Mouse (Mus musculus) lung, adult 2 months (tissue): ENCODE results near the gene Bak1. TPM values are rescaled to one million over a fixed set of nuclear protein-coding genes. Genes with fewer than 3 reads are reported as not detected.

Experiments used
- DNase-seq: peaks from one replicate; pipeline ENCODE4 v3.0.0; 2022
- H3K4me1 ChIP-seq: fragments of 200-500 bp; 2 replicates; pipeline ENCODE4 v1.6.1; 2011; ENCODE audit warnings: low read length; ENCODE audit not compliant: control insufficient read depth, insufficient read depth
- H3K4me3 ChIP-seq: fragments of 200-500 bp; replicated peaks from 2 replicates; pipeline ENCODE3; 2011; ENCODE audit warnings: low read depth, mild to moderate bottlenecking, control low read depth, low read length; ENCODE audit errors: extremely low read depth
- CTCF ChIP-seq: fragments of 200-500 bp; IDR thresholded peaks from 2 replicates; pipeline ENCODE4 v1.5.1; 2011; ENCODE audit warnings: mild to moderate bottlenecking, low read length, control low read depth; ENCODE audit not compliant: insufficient read depth
- POLR2A ChIP-seq: fragments of 200-500 bp; IDR thresholded peaks from 2 replicates; pipeline ENCODE4 v1.6.1; 2011; ENCODE audit warnings: low read depth, mild to moderate bottlenecking, control low read depth, low read length, borderline replicate concordance; ENCODE audit errors: extremely low read depth
- WGBS: fragments of 180-500 bp; shearing (Covaris S2); methylation state at CpG from one replicate; pipeline ENCODE4 v1.1.7; 2018; 5-methylcytosine and 5-hydroxymethylcytosine counted together
- polyA plus RNA-seq: library from polyadenylated mRNA; depleted of rRNA; stranded (reverse); fragments of >200 nt; gene quantifications from 2 replicates; pipeline ENCODE4 v1.2.3, GENCODE M21; 2012

Gene Bak1
- polyA plus RNA-seq, 1 experiment, result 55.8 TPM

DNA sequence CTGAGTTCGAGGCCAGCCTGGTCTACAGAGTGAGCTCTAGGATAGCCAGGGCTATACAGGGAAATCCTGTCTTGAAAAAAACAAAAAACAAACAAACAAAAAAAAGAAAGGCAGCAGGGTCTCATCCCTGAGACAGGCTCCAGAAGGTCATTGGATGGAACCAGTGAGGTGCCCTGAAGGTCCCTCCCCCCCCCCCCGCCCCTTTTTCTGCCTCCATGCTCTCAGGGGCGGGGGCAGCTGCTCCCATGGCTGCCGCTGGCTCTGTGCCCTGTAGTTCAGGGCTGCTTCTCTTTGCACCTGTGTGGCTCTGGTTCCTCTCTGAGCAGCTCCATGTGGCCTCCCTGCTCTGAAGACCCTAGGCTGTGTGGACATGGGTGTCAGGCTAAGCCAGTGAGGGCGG lies 40.3 kb upstream of the Bak1 start:
- 86% methylated on average over 4 of the region's 5 CpGs for WGBS
- no peaks in the 10 kb centered on the region for H3K4me1 ChIP-seq
- H3K4me3 ChIP-seq, result no peak overlapping the region
- no peak for TF ChIP-seq CTCF
- TF ChIP-seq POLR2A, result no peak
- no peak for DNase-seq

DNA sequence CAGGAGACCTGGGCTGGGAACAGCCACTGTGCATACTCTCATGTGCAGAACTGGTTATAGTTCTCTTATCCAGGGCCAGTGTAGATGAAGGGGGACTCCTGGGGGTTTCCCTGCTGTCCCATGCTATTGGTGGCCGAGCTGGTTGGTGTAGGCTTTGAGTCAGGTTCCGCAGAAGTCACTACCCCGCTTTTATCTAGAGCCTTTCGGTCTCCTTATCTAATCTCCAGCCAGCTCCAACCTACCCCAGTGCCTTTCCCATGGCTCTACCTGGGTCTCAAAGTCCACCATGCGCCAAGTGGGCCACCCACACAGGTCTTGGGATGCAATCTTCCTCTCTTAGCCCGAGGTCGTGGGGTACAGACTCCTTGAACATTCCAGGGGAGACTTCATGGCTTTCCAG lies 37.3 kb upstream of the Bak1 start:
- 74% methylated on average over 7 of the region's 7 CpGs for WGBS
- Histone ChIP-seq H3K4me3 (no peak overlapping the region), H3K4me1 (peaks cover 4% of the 10 kb centered on the region; the same call in 1 of the 2 replicates)
- no peak for DNase-seq
- no peak for TF ChIP-seq CTCF
- no peak for TF ChIP-seq POLR2A

DNA sequence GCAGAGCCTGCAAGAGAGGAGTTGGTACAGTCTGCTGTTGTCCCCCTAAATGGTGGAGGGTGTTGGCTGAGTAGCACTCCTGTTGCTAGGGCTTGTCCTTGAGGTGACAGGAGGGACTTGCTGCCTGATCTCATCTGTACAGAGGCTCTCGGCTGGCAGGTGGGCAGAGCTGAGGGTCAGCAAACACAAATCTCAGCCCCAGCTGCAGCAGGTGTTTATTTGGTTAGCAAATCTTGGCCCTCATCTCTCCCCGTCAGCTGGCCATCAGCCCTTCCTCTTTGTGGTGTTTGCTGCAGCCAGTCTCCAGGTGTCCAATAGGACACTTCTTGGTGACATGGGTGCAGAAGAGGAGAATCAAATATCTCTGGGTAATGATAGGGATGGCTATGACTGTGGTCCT lies 35.4 kb upstream of the Bak1 start:
- DNase-seq, result no peak
- 67% methylated on average over 2 of the region's 2 CpGs for WGBS
- H3K4me1 ChIP-seq, result peaks cover 4% of the 10 kb centered on the region; the same call in 1 of the 2 replicates
- TF ChIP-seq CTCF (no peak), POLR2A (no peak)
- H3K4me3 ChIP-seq, result no peak overlapping the region

DNA sequence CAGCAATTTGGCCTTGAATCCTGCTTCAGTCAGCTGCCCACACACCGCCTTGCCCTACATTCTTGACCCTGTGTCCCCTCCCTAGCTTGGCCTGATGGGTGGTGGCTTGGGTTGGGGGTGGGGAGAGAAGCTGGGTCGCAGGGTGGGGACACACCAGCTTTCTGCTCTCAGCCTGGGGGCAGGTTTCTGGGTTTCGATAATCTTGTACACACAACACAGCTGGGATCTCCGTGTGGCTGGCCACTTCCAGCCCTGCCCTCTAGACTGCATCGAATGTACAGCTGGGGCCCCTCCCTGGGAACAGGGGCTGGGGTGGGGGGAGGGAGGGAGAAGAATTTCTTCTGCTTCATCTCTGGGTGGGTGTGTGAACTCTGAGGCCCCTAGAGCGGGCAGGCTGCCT lies 34.9 kb upstream of the Bak1 start:
- TF ChIP-seq CTCF, result no peak
- TF ChIP-seq POLR2A, result no peak
- peaks cover 6% of the 10 kb centered on the region for H3K4me1 ChIP-seq
- H3K4me3 ChIP-seq, result no peak overlapping the region
- no peak for DNase-seq
- 39% methylated on average over 6 of the region's 6 CpGs for WGBS

DNA sequence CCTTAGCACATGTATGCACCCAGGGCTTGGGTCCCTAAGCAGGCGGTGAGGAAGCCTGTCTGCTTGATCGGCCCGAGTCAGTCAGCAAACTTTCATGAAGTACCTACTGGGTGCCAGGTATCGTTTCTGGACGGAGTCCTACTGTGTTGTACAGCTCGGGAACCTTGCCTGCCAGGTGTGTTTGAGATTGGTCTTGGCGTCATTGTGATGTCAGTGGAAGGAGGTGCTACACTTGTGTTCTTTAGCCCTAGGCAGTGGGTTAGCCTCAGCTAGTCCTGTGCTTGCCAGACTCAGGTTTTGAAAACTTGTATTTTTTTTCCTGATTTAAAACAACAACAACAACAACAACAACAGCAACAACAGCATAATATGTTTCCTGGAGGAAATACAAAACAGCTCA lies 33.9 kb upstream of the Bak1 start:
- DNase-seq, result no peak
- no peak for TF ChIP-seq POLR2A
- no peak for TF ChIP-seq CTCF
- Histone ChIP-seq H3K4me1 (peaks cover 7% of the 10 kb centered on the region), H3K4me3 (no peak overlapping the region)
- 90% methylated on average over 7 of the region's 7 CpGs for WGBS

DNA sequence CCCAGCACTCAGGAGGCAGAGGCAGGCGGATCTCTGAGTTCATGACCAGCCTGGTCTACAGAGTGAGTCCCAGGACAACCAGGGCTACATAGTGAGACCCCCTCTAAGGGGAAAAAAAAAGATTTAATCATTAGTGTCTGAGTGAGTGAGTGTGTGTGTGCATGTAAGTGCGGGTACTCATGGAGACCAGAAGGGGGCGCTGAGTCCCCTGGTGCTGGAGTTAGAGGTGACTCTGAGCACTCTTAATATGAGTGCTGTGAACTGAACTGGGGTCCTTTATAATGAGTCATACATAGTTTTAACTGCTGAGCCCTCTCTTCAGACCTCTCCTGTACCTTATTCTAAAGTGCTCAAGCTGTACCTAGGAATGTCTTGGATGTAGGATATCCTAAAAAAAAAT lies 32.9 kb upstream of the Bak1 start:
- no peak overlapping the region for H3K4me3 ChIP-seq
- WGBS, result 89% methylated on average over 3 of the region's 3 CpGs
- H3K4me1 ChIP-seq, result peaks cover 7% of the 10 kb centered on the region
- TF ChIP-seq POLR2A (no peak), CTCF (no peak)
- DNase-seq, result no peak

DNA sequence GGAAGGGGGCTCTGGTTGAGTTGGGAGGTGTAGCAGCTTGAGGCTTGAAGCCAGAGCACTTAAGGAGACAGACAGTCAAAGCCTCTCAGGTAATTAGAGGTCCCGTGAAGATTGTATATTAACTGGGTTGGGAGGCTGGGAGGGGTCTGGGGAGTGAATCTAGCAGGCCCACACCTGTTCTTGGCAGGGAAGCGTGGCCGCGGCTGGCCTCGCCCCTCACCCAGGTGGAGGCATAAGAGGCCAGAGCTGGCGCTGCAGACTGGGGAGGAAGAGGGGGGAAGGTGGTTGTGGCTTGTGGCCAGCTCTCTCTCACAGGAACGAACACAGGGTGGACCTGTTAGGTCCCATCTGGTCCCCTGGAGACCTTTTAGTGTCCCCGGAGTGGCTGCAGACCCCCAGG lies 31.9 kb upstream of the Bak1 start:
- no peak for DNase-seq
- Histone ChIP-seq H3K4me1 (peaks cover 7% of the 10 kb centered on the region), H3K4me3 (no peak overlapping the region)
- 62% methylated on average over 8 of the region's 8 CpGs for WGBS
- TF ChIP-seq POLR2A, result no peak
- no peak for TF ChIP-seq CTCF

DNA sequence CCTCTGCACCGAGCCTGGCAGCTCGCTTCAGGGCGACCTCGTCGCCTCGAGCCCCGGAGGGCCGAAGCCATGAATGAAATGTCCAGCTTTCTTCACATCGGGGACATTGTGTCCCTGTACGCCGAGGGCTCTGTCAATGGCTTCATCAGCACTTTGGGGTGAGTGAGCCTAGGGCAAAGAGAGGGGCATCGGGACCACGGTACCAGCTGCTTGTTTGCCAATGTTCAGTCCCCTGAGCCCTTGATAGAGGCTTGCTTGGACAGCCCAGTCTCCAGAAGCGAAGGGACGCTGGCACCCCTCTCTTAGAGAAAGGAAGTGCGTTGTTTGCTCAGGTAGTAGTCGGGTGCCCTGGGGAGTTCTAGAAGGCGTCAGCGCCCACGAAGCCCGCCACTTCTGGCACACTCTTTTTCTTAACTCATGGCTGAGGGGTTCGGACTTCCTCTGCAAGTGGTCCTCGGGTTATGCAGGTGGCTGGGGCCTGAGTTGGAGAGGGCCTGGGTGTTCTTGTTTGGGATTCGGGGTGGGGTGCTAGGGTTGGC lies 28.8 kb upstream of the Bak1 start:
- Histone ChIP-seq H3K4me3 (peak overlapping the region; percentile 89), H3K4me1 (peaks cover 3% of the 10 kb centered on the region; the same call in 1 of the 2 replicates)
- TF ChIP-seq CTCF (no peak), POLR2A (no peak)
- no peak for DNase-seq
- WGBS, result 4% methylated on average over 24 of the region's 24 CpGs

DNA sequence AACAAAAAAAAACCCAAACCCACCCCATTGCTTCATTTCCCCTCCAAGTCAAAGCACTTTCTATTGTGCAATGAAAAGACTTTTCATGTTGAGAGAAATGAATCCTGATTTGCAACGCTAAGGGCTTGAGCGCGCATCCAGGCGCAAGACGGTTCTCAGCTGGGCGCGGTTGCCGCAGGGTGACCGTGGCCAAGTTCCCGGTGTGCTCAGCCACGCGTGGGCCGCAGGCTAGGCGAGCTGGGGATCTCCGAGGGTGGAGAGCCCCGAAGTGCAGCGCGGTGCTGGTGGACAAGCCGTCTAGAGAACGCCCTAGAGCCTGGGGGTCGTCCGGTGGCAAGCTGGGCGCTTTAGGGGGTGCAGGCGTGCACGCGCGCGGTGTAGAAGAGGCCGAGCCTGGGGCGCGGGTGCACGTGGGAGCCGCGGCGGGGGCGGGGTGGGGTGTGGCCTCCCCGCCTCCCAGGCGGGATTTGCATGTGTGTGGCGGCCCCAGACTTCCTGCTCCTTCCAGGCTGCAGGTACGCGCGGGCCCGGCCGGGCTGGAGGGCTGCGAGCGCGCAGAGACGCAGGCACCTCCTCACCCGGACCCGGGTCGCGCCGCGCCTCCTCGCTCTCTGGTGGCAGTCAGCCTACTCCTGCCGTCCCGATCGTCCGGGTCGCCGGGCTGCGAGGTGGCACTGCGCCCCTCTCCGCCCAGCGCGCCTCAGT lies 28.2 kb upstream of the Bak1 start, which contains the start of gene Itpr3:
Gene Itpr3, plus strand, starts transcription at position 493 of the 705 bp plus-strand sequence.
- peak within 1 kb of the TSS; percentile 89 for H3K4me3 ChIP-seq
- WGBS, result under 1% methylated on average over 54 of the region's 66 CpGs
- TF ChIP-seq POLR2A (peak; percentile 40; the same call in 1 of the 2 replicates), CTCF (no peak)
- peak; percentile 82 for DNase-seq
- peaks cover 3% of the 10 kb centered on the region; the same call in 1 of the 2 replicates for H3K4me1 ChIP-seq

DNA sequence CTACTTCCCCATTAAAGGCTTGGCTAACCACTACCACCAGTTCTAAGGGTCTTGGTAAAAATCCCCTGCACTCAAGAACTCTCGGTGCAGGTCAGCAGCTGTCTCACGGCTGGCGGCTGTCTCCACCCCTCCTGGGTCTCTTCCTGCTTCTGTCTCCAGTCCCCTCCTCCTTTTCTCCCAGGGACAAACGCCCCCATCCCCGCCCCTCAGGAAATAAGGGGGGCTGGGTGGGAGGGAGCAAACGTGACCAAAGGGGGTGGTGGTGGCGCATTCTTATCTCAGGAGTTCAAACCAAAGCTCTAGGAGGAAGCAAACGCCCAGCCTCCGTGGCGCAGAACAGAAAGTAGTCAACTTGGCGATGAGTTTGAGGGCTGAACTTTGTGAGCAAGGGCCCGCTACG lies 27.4 kb upstream of the Bak1 start:
- H3K4me1 ChIP-seq, result peaks cover 6% of the 10 kb centered on the region
- WGBS, result 0% methylated on average over 13 of the region's 13 CpGs
- peak overlapping the region; percentile 51 for H3K4me3 ChIP-seq
- peak; percentile 74 for DNase-seq
- TF ChIP-seq CTCF (no peak), POLR2A (peak; percentile 87)

DNA sequence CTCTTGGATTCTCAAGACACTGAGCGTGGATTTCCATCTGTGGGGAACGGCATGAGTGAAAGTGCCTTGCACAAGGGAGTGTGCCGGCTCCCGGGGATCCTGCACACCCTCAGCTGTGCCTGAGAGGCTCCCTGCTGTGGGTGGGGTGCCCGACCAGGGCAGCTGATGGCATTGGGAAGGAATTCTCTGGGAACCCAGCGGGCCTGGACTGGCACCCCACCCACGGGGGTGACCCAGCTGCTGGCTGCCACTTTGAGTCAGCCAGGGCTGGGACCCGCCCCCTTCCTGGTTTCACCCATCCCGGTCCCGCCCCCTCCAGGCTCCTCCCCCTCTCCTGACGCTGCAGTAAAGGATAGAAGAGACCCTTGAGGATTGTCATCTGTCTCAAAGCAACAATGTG lies 22.7 kb upstream of the Bak1 start:
- TF ChIP-seq CTCF, result no peak
- peak; percentile 51; the same call in 1 of the 2 replicates for TF ChIP-seq POLR2A
- peak overlapping the region; percentile 55 for H3K4me3 ChIP-seq

More for the DNA sequence above, 22.7 kb upstream of the Bak1 start:
- WGBS, result 10% methylated on average over 9 of the region's 11 CpGs
- peaks cover 12% of the 10 kb centered on the region for H3K4me1 ChIP-seq
- peak; percentile 46 for DNase-seq
